Mouse (Mus musculus) brain, embryonic 14.5 days (tissue): ENCODE data around the gene Pnp. TPM values are rescaled to one million over a fixed set of nuclear protein-coding genes. Genes with fewer than 3 reads are reported as not detected.
"Not testable (repeated sequence)": the region's sequence is repeated elsewhere in the genome, so short reads cannot be mapped to it uniquely, and the experiment has no call there.

Source experiments
- DNase-seq: peaks from one replicate; pipeline ENCODE4 v3.0.0-alpha.2; 2011; ENCODE audit warnings: low read depth
- CTCF ChIP-seq: fragments of 200-500 bp; IDR thresholded peaks from 2 replicates; pipeline ENCODE4 v1.5.1; 2012; ENCODE audit warnings: inconsistent platforms, mild to moderate bottlenecking, moderate library complexity, borderline replicate concordance; ENCODE audit not compliant: insufficient read depth, insufficient read length; ENCODE audit errors: extremely low read depth
- POLR2A ChIP-seq: fragments of 200-500 bp; IDR thresholded peaks from 2 replicates; pipeline ENCODE4 v1.6.1; 2012; ENCODE audit warnings: mild to moderate bottlenecking, inconsistent platforms, borderline replicate concordance; ENCODE audit not compliant: poor library complexity, insufficient read depth, insufficient read length, severe bottlenecking; ENCODE audit errors: extremely low read depth
- polyA plus RNA-seq: library from polyadenylated mRNA; depleted of rRNA; stranded (reverse); fragments of >200 nt; gene quantifications from 2 replicates; pipeline ENCODE4 v1.2.3, GENCODE M21; 2012

The Pnp gene
- polyA plus RNA-seq, 1 experiment, result 21.0 TPM

DNA sequence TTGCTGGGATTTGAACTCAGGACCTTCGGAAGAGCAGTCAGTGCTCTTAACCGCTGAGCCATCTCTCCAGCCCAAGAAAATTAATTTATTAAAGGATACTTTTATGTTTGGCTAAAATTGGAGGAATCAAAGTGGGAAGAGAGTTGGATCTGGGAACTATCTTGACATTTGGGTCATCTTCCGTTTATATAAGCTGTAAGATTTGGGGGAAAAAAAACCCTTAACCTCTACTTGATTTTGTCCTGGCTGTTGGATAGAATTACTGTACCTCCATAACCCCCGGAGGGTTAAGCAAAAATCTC is 26.1 kb upstream of the Pnp start:
- DNase-seq, result no peak
- TF ChIP-seq CTCF (no peak), POLR2A (no peak)

DNA sequence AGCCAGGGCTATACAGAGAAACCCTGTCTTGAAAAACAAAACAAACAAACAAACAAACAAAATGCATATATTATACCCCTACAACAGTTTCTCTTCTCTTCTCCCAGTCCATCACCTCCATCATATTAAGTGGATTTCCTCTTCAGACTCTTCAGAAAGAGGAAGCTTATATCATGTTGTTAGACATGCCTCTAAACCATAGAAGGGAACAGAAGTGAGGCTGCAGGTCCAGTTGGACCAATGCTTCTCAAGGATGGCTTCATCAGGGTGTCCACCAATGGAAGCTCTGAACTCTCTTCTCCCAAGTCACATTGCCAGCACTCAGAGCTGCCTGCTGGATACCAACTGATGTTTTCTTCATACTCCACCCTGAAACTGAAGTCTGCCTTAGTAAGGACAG is 25.6 kb upstream of the Pnp start:
- DNase-seq, result not testable (repeated sequence)

DNA sequence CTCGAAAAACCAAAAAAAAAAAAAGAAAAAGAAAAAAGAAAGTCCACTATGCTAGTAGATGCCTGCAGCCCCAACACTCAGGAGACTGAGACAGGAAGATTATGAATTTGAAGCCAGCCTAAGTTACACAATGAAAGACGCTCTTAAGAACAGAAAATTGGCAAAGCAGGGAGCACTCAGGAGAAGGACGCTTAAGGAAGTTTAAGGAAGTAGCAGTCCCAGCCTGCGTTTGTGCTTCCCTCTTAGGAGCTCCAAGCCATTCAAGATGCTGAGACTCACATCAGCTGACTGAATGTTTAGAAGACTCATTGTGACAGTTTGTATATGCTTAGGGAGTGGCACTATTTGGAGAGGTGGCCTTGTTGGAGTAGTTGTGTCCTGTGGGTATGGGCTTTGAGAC is 22.8 kb upstream of the Pnp start:
- DNase-seq, result no peak
- TF ChIP-seq POLR2A, result no peak
- TF ChIP-seq CTCF, result no peak

DNA sequence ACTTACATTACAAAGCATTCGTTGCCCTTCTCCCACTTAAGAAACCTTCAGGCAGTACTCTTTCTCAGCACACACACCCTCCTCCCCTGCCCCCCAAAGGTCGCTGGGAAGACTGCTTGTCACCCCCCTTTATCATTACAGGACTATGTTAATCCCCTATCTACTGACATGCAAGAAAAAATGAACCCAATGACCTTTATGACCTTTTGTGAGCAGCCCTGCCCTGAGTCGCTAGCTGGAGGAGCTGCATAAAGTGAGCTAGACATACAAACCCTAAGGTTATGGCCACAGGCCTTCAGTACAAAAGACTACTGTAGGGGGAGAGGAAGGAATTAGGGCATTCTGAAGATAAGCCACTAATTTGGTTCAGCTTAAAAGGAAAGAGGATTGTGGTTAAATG is 19.5 kb upstream of the Pnp start:
- DNase-seq, result no peak
- TF ChIP-seq POLR2A (no peak), CTCF (no peak)

DNA sequence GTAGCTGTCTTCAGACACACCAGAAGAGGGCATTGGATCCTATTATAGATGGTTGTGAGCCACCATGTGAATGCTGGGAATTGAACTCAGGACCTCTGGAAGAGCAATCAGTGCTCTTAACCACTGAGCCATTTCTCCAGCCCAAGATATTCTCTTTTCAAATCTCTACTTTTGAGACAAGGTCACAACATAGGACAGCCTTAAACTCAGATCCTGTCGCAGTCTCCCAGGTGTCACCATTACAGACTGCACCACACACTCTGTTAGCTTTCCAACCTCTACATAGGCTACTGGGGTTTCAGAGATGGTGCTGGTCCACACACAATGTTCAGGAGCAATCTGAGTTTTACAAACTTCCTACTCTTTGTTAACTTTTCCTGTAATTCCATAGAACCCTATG is 7.4 kb upstream of the Pnp start:
- DNase-seq, result not testable (repeated sequence)

DNA sequence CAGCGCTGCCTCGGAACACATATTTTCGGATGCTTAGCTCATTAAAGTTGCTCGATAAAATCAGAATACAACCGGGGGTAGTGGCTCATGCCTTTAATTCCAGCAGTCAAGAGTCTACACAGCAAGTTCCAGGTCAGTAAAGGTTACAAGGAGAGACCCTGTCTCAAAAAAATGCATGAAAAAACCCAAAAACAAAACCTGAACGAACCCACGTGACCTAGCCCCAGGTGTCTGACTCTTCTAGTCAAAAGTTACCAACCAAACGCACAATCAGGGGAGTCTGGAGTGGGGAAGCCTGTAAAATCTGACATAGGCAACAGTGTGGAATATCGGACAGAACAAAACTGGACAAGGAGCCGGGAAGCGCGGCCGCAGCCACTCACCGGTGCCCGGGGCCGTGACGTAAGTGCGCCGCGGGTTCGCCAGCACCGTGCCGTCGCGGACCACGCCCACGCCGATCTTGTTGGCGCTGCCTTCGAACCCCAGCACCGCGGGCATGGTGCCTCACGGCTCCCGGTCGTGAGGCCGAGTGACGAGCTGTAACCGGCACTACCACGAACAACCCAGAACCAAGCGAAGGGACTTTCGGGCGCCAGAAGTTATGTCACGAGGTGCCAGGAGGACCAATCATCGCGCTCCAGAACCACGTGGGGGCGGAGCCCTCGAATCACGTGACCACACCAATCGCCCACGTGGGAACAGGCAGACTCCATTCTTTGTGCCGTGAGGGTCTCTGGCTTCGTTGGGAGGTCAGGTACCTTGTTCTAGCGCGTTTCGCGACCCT is 6.4 kb upstream of the Pnp start, which contains the start of the genes Osgep and Apex1:
Gene Osgep, minus strand, starts transcription at position 613 of the 784 bp plus-strand sequence.
Gene Apex1, plus strand, starts transcription at position 688 of the 784 bp plus-strand sequence.
- TF ChIP-seq POLR2A, result peak; percentile 26; the same call in 1 of the 2 replicates
- no peak for TF ChIP-seq CTCF
- peak; percentile 99 for DNase-seq

DNA sequence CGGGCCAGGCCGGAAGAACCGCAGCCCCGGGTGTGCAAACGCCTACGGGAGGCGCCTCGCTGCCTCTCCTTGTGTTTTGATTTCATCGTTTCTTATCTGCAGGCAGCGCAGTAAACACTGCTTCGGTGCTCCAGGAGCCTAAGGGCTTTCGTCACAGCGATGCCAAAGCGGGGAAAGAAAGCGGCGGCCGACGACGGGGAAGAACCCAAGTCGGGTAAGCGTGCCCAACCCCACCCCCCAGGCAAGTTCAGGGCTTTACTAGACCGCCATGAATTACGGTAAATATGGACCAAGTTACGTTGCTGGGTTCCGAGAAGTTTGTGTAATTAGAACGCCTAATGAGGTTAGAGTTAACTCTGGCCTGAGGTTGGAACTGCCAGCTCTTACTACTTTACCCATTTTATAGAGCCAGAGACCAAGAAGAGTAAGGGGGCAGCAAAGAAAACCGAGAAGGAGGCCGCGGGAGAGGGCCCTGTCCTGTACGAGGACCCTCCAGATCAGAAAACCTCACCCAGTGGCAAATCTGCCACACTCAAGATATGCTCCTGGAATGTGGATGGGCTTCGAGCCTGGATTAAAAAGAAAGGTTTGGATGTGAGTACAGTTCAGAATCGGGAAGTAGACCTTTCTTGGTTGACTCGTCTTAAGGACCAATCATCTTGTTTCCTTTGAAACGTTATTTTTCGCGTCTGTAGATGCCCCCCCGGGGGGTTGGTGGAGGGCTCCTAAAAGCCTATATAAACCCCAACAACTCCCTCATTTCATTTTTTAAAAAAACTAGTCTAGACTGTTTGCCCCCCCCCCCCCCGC is 5.6 kb upstream of the Pnp start:
- DNase-seq, result no peak
- no peak for TF ChIP-seq CTCF
- TF ChIP-seq POLR2A, result no peak

DNA sequence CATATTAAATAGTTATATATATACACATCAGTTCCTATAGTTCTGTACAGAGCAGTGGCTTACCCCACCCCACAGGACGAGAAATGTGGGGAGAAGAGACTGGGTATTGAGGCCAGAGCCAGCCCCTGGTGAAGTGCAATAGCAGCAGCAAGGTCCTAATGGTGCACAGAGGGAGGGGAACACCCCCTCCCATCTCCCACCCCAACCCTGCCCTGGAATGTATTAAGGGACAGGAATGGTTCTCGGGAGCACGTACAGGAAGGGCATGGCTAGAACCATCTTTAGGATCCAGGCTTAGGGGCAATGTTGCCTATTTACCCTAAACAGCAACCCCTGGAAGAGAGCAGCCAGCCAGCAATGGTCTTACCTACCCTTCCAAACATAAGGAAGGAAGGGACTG is 3.5 kb upstream of the Pnp start:
- DNase-seq, result no peak
- TF ChIP-seq POLR2A (no peak), CTCF (no peak)

DNA sequence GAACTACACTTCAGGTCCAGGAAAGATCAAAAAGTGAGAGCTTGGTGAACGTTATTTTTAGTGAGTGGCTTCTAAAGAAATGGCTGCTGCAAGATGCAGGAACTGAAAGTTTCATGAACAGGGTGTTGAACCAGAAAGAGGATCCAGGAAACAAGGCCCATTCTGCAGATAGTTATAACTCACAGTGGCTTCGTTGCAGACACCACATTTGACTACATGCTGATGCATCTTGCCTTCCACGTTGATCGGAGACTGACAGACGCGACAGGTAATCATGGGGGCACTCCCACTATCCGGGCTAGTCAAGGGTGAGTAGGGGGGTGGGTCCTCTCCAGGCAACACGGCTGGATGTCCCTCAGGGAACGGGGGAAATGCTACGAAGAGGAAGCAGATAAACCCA is 931 bp upstream of the Pnp start:
- no peak for DNase-seq
- TF ChIP-seq CTCF (no peak), POLR2A (no peak)

DNA sequence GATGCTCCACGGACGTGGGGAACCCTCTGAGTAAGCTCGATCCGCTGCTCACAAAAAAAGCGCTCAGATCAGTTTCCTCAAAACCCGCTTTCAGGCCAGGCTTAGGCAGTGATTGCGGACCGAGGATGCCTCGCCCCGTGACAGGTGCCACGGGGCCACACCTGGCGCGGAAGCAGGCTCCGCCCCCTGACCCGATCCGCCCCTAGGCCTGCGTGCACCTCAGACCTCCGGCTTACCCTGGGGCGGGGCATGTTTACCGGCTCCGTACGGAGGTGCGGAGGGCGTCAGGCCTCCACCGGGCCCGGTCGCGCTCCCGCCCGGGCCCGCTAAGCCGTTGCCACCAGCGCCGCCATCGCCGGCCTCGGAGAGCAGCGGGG is 517 bp upstream of the Pnp start:
- no peak for DNase-seq
- TF ChIP-seq POLR2A, result no peak
- TF ChIP-seq CTCF, result no peak

DNA sequence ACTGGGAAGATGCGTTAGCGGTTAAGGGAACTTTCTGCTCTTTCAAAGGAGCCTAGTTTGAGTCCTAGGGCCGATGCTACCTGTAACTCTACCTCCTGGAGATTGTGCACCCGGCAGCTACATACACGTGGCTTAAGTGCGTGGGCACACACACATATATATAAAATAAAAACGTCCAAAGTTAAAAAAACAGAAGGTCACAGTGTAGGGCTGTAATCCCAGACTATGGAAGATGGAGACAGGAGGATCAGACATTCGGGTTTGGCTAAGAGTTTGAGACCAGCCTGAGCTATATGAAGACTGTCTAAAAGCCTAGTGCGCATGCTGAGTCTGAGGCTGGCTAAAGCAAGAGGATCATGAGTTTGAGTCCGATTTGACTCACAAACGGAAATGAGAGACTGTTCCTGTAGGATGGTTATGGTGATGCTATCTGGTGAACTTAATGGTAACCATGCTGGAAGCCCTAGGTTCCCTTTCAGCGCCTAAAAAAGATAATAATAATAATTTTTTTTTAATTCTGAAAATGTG is 675 bp downstream of the Pnp start:
- TF ChIP-seq CTCF, result no peak
- no peak for TF ChIP-seq POLR2A
- DNase-seq, result no peak

DNA sequence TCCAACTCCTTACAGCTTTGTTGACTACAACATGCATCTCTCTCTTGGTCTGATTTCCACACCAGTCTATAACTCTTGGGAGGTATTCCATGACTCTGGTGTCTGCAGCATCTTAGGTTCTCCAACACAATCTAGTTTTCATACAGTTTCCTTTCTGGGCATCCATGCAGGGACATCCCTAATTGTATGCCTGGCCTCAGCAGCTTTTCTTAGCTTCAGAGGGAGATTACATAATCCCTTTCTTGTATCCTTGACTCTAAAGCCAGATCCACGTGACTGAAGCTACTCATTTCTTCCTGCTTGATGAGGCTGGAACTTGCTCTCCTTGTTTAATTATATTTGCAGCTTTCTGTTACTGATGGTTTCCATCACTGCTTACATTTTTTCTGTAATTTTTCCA is 5.8 kb downstream of the Pnp start:
- no peak for DNase-seq
- no peak for TF ChIP-seq CTCF
- no peak for TF ChIP-seq POLR2A

DNA sequence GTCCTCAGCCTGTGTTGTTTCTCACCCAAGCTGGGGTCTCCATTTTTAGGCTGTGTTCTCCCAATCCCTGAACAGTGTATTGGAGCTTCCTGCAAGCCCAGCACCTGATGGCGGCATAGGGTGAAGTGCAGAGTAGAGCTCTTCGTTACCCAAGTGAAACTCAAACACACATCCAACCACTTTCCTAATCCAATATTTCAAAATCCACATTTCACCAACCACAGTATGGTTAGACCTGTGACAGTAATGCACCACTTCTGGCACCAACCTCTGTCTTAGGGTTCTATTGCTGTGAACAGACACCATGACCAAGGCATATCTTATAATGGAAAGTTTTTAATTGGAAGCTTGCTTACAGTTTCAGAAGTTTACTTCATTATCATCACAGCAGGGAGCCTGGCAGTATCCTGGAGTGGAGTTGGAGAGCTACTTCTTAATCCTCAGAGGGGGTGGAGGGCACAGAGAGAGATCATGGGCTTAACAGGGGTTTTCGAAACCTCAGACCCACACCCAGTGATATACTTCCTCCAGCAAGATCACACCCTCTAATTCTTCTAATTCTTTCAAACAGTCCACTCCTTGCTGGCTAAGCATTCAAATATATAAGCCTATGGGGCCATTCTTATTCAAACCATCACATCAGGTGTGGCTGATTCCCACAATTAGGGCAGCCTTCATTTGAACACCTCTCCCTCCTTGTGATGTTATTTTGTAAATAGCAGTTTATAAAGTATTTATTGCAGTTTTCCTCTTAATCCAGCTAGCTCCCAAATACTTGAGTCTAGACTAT is 7.4 kb downstream of the Pnp start:
- DNase-seq, result no peak
- TF ChIP-seq CTCF (no peak), POLR2A (no peak)
